Mouse (Mus musculus) Patski (cell line): ENCODE results near the gene Vmn2r99. TPM values are rescaled to one million over a fixed set of nuclear protein-coding genes. Genes with fewer than 3 reads are reported as not detected.

Experiments used
- ATAC-seq: fragments of 100-300 bp; one replicate; pipeline ENCODE4 v1.8.0; 2021
- CTCF ChIA-PET: fragments of 350-600 bp; sonication (Branson Sonifier 250); formaldehyde crosslinking; loops from one replicate; lab custom pipeline; 2022; ENCODE audit warnings: inconsistent platforms; lab: Charles Lee
- POLR2A ChIA-PET: fragments of 350-600 bp; sonication (Branson Sonifier 250); formaldehyde crosslinking; loops from one replicate; lab custom pipeline; 2022; ENCODE audit warnings: antibody characterized with exemption, inconsistent platforms; lab: Charles Lee
- DNase-seq: peaks from one replicate; pipeline ENCODE4 v3.0.0-alpha.2; 2011; ENCODE audit warnings: low read depth, low spot score
- H3K27me3 ChIP-seq: fragments of 371-371 bp; one replicate; pipeline ENCODE4 v1.5.1; 2021
- CTCF ChIP-seq: fragments of 100-300 bp; IDR thresholded peaks from one replicate; pipeline ENCODE4 v1.5.1; 2021
- in situ Hi-C: fragments of 300-500 bp; cut with MboI; formaldehyde crosslinking; loops from 3 replicates; pipeline ENCODE4 v1.11.1; 2018; ENCODE audit warnings: low pct_unique_long_range_greater_than_20kb, mixed read lengths
- polyA plus RNA-seq: library from polyadenylated mRNA; unstranded; gene quantifications from one replicate; pipeline ENCODE4 v1.2.3, GENCODE M21; 2021

The Vmn2r99 gene
- not detected for polyA plus RNA-seq

- ChIA-PET POLR2A (no interaction called here), CTCF (no interaction called here)
- DNase-seq (no peak), ATAC-seq (no peak)
- H3K27me3 ChIP-seq = no peaks in the 10 kb centered on the region
- in situ Hi-C loops = no loop called here
- no peak for TF ChIP-seq CTCF
Measured at GRCm38 (mm10) chr17:19361649-19362048, at the start of gene Vmn2r99. TSS of gene Vmn2r99 (plus strand) at chr17:19361949.

- ChIA-PET POLR2A (no interaction called here), CTCF (no interaction called here)
- in situ Hi-C loops = no loop called here
- H3K27me3 ChIP-seq = no peaks in the 10 kb centered on the region
- no peak for DNase-seq
- ATAC-seq = no peak
- no peak for TF ChIP-seq CTCF
Measured at GRCm38 (mm10) chr17:19437623-19438022, 75.9 kb downstream of the Vmn2r99 start.

GRCm38 (mm10) chr17:19444932-19445331, 83.2 kb downstream of the Vmn2r99 start:
- in situ Hi-C loops = no loop called here
- POLR2A ChIA-PET = no interaction called here
- no peak for DNase-seq
- ATAC-seq = no peak
- TF ChIP-seq CTCF = no peak
- H3K27me3 ChIP-seq = no peaks in the 10 kb centered on the region
- CTCF ChIA-PET = no interaction called here

Other genes with a start within 250 kb of the Vmn2r99 start
- not detected for gene Vmn2r100, start 142.8 kb downstream of the Vmn2r99 start, polyA plus RNA-seq
- gene Vmn2r101, start 215.3 kb downstream of the Vmn2r99 start, polyA plus RNA-seq = not detected